Mouse (Mus musculus): ENCODE measurements around the gene Defb35.
"Not testable (repeated sequence)": the region's sequence is repeated elsewhere in the genome, so short reads cannot be mapped to it uniquely, and the experiment has no call there.

Defb35 gene

DNA sequence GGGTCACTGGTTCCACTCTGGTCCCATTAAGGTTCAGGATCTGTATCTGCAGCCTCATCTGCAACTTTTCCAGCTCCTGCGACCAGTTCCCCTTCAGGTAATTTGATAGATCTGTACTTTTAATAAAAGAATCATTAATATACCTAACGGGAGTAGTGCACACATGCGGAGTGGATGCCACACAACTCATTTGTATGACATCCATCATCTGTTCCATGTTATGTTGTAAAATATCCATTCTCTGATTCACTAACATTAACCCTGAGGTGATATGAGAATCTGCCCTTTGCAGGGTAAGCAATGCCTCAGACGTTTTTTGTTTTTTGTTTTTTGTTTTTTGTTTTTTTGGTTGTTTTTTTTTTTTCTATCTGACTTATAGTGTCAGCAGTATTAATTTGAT lies at the start of gene Defb35:
Gene Defb35, plus strand, starts transcription at position 301 of the 400 bp plus-strand sequence.
- DNase-seq, result not testable (repeated sequence)

GRCm38 (mm10) chr8:21906290-21906689 lies 31.9 kb upstream of the Defb35 start, which contains the start of gene Defb11:
Gene Defb11, minus strand, starts transcription at chr8:21906412.
- not testable (repeated sequence) for DNase-seq

DNA sequence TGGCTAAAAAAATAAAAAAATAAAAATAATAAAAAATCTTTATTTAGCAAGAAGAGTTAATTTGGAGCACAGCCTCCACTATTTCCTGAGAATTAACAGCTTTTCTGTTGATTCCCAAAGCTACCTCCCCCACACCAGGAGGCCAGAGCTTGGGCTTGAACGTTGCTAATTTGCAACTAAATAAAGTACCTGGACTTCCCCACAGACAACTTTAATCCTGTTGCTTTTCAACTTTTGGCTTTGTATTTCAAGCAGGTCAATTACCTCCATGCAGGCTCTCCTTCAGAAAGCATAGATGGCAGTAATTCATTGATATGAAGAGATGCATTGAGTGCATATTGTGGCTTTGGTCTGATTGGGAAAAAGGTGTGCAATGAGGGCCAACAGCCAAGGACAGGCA lies 26.2 kb upstream of the Defb35 start:
- DNase-seq, result no peak

DNA sequence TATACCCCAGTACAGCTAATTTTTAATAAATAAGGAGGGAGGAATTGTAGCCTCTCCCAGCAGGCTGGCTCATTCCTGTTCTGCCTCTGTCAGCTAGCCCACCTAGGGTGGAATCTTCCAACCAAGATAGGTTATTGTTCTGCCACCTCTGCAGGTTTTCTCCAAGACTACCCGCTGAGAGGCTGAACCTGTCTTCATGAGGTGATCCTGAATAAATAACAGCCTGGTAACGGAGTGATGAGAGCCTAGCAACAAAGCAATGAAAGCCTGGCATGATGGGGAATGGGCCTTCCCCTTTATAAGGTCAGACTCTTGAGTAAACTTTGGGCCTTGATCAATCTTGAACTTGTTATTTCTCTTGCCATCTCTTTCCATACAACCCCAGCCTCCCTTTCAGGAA lies 25.6 kb upstream of the Defb35 start:
- no peak for DNase-seq

GRCm38 (mm10) chr8:21915625-21916024 lies 22.5 kb upstream of the Defb35 start:
- no peak for DNase-seq

DNA sequence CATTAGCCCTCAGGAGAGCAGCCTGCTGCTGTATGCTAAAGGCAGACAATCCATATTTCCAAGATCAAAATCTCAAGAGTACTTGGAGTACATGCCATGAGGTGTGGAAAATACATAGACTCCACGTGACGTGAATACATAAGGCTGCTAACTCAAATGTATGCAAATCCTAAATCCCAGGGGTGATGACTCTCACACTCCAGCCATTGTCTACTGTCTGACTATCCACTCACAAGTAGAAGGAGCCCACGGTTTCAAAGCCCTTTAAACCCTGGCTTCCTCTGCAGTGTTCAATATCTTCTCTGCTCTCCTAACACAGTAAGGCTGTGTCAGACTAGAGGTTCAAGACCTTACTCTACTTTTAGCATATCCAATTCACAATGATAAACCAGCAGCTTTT lies 7.4 kb upstream of the Defb35 start:
- not testable (repeated sequence) for DNase-seq

- DNase-seq, result no peak
These were observed 5.5 kb upstream of the Defb35 start, which contains the start of gene Defb15 for GRCm38 (mm10) chr8:21932610-21933009. Gene Defb15, minus strand, starts transcription at chr8:21932710.

DNA sequence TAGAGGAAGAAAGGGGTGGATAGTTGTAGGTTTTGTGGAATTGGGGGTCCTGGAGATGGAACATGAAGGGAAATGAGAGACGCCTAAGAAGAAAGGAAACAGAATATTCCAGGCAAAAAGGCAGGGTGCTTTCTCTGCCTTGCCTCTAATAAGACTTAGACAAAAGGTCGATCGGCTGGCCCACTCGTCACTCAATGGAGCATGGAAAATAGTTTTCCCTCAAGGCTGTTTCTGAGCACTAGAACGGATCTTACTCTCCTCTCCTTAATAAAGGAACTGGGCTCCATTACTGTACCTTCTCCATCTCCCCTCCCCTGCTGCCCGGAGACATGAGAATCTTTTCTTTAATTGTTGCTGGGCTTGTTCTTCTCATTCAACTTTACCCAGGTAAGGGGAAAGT lies 8.3 kb downstream of the Defb35 start, which contains the start of gene Defb13:
Gene Defb13, plus strand, starts transcription at position 301 of the 400 bp plus-strand sequence.
- no peak for DNase-seq

- no peak for DNase-seq
These were observed 9.3 kb downstream of the Defb35 start for GRCm38 (mm10) chr8:21947311-21948017.

DNA sequence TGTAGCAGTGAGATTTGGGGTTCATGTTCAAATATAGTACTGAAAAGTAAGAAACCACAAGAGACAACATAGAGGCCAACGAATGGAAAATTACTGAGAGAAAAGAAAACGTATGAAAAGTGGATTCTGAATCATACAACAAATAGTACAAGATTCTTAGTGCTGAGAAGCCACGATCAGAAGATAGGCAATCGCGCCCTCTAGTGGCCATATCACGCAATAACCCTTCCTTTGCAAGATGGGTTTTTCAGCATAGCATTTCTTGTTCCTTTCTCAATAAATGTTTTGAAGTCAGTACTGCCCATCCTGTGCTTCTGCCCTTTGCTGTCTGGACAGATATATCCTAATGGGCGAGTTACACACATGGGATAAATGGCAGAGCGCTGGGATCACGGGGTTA lies 17.2 kb downstream of the Defb35 start:
- peak; percentile 59 for DNase-seq

DNA sequence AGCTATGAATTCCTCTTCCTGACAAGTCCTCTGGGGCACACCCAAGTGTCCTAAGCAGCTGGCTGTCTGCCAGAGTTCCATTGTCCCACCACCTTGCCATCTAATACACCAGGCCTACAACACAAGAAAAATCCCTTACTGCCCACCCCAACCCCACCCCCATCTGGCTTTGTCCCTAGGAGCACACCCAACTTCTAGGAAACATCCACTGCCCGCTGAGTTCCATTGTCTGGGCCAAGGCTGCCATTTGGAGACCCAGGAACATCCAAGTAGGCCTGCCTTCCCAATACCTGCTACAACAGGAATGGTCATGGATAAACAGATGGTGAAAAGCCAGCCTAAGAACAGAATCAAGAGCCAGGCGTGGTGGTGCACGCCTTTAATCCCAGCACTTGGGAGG lies 18.2 kb downstream of the Defb35 start:
- DNase-seq, result no peak

DNA sequence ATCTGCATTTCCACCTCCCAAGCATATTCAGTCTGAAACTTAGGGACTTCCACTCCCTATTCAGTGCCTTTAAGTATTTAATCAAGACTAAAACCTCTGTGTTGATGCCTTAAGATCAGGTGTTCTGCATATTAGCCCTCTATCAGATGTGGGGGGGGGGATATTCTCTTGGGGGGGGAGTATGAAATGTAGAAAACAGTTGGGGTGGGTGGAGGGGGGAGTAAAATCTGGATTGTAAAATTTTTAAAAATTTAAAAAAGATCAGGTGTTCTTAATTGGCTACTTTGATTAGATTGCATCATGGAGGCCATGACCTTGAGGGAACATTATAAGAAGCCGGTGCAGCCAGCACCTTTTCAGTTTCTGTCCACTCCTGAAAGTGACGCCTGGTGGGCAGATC lies 20.3 kb downstream of the Defb35 start, which contains the start of gene Fam90a1a:
Gene Fam90a1a, plus strand, starts transcription at position 301 of the 400 bp plus-strand sequence.
- DNase-seq, result no peak

- DNase-seq, result no peak
These were observed 28.5 kb downstream of the Defb35 start for GRCm38 (mm10) chr8:21966646-21967045.

DNA sequence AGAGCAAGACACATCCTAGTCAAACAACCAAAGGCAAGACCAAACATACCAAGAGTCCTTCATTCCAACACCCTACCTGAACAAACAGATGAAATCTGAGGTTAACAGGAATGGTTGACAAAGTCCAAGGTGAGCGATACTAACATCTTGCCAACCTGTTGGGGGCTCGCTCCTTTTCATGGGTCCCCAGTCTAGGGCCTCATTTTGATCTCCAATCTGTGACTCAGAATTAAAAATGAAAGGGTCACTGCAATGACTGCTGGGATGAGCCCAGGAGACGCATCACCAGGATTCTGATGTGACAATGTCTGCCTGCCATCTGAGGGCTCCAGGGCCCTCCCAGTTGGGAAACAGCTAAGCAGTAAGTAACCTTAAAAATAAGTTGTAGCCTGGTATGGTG lies 31.3 kb downstream of the Defb35 start, which contains the start of gene Ccdc70:
Gene Ccdc70, plus strand, starts transcription at position 301 of the 400 bp plus-strand sequence.
- no peak for DNase-seq

GRCm38 (mm10) chr8:21978193-21978592 lies 40.0 kb downstream of the Defb35 start:
- no peak for DNase-seq

DNA sequence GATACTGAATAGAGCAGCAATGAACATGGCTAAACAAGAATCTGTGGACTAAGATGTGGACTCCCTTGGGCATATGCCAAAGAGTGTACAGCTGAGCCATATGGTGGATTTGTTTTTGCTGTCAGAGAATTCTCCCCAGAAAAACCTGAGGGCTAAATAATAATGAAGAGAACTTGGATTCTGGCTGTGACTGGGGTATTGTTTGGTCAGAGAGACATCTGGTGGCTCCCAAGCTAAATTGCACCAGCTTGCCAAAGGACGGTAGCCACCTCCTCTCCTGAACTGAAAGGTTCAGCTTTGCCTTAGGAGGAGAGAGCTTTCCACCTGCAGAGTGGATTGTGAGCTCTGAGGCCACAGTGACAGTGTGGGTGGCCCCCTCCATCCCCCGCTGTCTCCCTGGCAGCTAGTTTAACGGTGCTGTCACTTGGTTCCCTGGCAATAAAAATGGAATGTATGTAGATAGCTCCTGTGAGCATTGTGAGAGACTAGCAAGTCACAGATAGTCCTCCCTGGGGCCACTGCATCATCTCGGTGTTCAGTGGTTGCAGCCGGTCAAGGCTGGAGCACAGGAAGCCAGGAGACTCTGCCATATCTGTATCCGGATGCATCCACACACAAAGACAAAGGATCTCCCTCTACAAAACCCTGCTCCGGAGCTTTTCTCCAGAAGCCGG lies 43.6 kb downstream of the Defb35 start:
- DNase-seq, result peak; percentile 14
